Mouse (Mus musculus) adipose tissue, adult 10 weeks (tissue): Measurements from ENCODE around the gene Scyl3. TPM values are rescaled to one million over a fixed set of nuclear protein-coding genes. Genes with fewer than 3 reads are reported as not detected.

Experiments used
- polyA plus RNA-seq: library from polyadenylated mRNA; stranded (reverse); fragments of 350-450 nt; fragmentation: Illumina TruSeq; extraction: RNeasy Lipid Tissue Mini Kit (QIAGEN cat#74804); gene quantifications from one replicate; pipeline ENCODE4 v1.2.3, GENCODE M21; 2014; ENCODE audit warnings: low read depth, low replicate concordance

Gene Scyl3
- 22.0 TPM for polyA plus RNA-seq

DNA sequence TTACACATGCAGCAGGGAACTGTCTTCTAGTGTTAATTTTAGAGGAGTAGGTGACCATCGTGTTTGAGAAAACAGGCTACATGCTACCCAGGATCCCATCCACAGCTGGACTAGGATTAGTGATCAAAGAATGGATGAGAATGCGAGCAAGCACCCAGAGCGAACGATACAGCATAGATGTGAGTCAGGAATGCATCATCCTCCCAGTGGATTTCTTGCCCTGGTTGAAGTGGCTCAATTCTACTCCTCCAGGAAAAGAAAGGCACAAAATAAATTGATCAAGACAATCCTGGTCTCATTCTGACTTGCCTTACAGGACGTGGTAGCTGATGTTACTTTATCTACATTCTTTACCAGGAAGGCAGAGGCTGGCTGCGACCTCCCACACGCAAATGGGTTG lies at the start of gene Scyl3:
Gene Scyl3, plus strand, starts transcription at position 255 of the 400 bp plus-strand sequence.

GRCm38 (mm10) chr1:163994721-163995608 lies 66.1 kb downstream of the Scyl3 start, which contains the start of the genes BC055324 and Mettl18:
TSS of gene BC055324 (minus strand) at chr1:163994796.
TSS of gene Mettl18 (plus strand) at chr1:163994889.

Other genes with a start within 250 kb of the Scyl3 start
- gene Mettl11b, start 203.9 kb upstream of the Scyl3 start, polyA plus RNA-seq = 1.1 TPM
- 18.9 TPM for gene Kifap3, start 149.5 kb upstream of the Scyl3 start, polyA plus RNA-seq
- 1.3 TPM for gene BC055324, start 65.7 kb downstream of the Scyl3 start, polyA plus RNA-seq
- 5.6 TPM for gene Mettl18, start 65.8 kb downstream of the Scyl3 start, polyA plus RNA-seq
- 0.20 TPM for gene Sele, start 119.1 kb downstream of the Scyl3 start, polyA plus RNA-seq
- gene Sell, start 132.9 kb downstream of the Scyl3 start, polyA plus RNA-seq = 1.6 TPM
- gene Selp, start 186.2 kb downstream of the Scyl3 start, polyA plus RNA-seq = 5.9 TPM
- 1.5 TPM for gene F5, start 222.7 kb downstream of the Scyl3 start, polyA plus RNA-seq